Mouse (Mus musculus) liver, adult 2 months (tissue): ENCODE data around the gene Tceal8. TPM values are rescaled to one million over a fixed set of nuclear protein-coding genes. Genes with fewer than 3 reads are reported as not detected.

ENCODE experiments used
- DNase-seq: peaks from one replicate; pipeline ENCODE4 v3.0.0-alpha.2; 2011; ENCODE audit warnings: low read depth, low spot score; ENCODE audit errors: extremely low read depth
- H3K27ac ChIP-seq: fragments of 200-500 bp; replicated peaks from 2 replicates; pipeline ENCODE4 v1.5.1; 2012; ENCODE audit warnings: low read depth, mild to moderate bottlenecking, control low read depth, inconsistent platforms, low read length; ENCODE audit not compliant: insufficient read depth
- H3K27me3 ChIP-seq: fragments of 200-500 bp; 2 replicates; pipeline ENCODE4 v1.6.1; 2012; ENCODE audit warnings: mild to moderate bottlenecking, moderate library complexity, low read length, inconsistent platforms; ENCODE audit not compliant: control insufficient read depth, insufficient read depth
- H3K36me3 ChIP-seq: fragments of 200-500 bp; 2 replicates; pipeline ENCODE4 v1.6.1; 2012; ENCODE audit warnings: low read length, inconsistent platforms; ENCODE audit not compliant: control insufficient read depth, insufficient read depth
- H3K4me1 ChIP-seq: fragments of 200-500 bp; 2 replicates; pipeline ENCODE4 v1.6.1; 2011; ENCODE audit warnings: low read length; ENCODE audit not compliant: control insufficient read depth, insufficient read depth
- H3K4me3 ChIP-seq: fragments of 200-500 bp; 2 replicates; pipeline ENCODE4 v1.5.1; 2011; ENCODE audit warnings: low read depth, mild to moderate bottlenecking, control low read depth, low read length, moderate library complexity; ENCODE audit not compliant: insufficient read depth
- H3K79me2 ChIP-seq: fragments of 200-500 bp; 2 replicates; pipeline ENCODE4 v1.6.1; 2012; ENCODE audit warnings: inconsistent platforms, mild to moderate bottlenecking, low read length, moderate library complexity; ENCODE audit not compliant: control insufficient read depth, insufficient read depth
- H3K9ac ChIP-seq: fragments of 200-500 bp; 2 replicates; pipeline ENCODE4 v1.6.1; 2012; ENCODE audit warnings: low read depth, mild to moderate bottlenecking, control low read depth, inconsistent platforms, low read length
- CTCF ChIP-seq: fragments of 200-500 bp; IDR thresholded peaks from 2 replicates; pipeline ENCODE4 v1.5.1; 2011; ENCODE audit warnings: low read depth, low read length, control low read depth
- POLR2A ChIP-seq: fragments of 200-500 bp; IDR thresholded peaks from 2 replicates; pipeline ENCODE4 v1.6.1; 2011; ENCODE audit warnings: low read length, control low read depth; ENCODE audit not compliant: insufficient read depth; ENCODE audit errors: extremely low read depth
- WGBS: fragments of 180-500 bp; shearing (Covaris S2); methylation state at CpG from one replicate; pipeline ENCODE4 v1.1.7; 2018; 5-methylcytosine and 5-hydroxymethylcytosine counted together
- polyA plus RNA-seq: library from polyadenylated mRNA; depleted of rRNA; stranded (reverse); fragments of >200 nt; gene quantifications from 2 replicates; pipeline ENCODE4 v1.2.3, GENCODE M21; 2012
- total RNA-seq: library from RNA; depleted of rRNA; stranded (reverse); fragments of >200 nt; gene quantifications from 2 replicates; pipeline ENCODE4 v1.2.3, GENCODE M21; 2014

The Tceal8 gene
- total and polyA plus RNA-seq, 2 experiments, result 3.1 to 31.2 TPM

- DNase-seq, result no peak
- Histone ChIP-seq H3K27me3 (no peaks in the 10 kb centered on the region), H3K4me1 (peaks cover 4% of the 10 kb centered on the region; the same call in 1 of the 2 replicates), H3K36me3 (no peaks in the 10 kb centered on the region), H3K79me2 (no peaks in the 10 kb centered on the region), H3K27ac (no peak overlapping the region), H3K4me3 (no peak overlapping the region), H3K9ac (no peak overlapping the region)
- TF ChIP-seq POLR2A, result no peak
- no peak for TF ChIP-seq CTCF
- 7% methylated on average over 7 of the region's 7 CpGs for WGBS
Observed at GRCm38 (mm10) chrX:136203257-136203656, 31.1 kb upstream of the Tceal8 start.

GRCm38 (mm10) chrX:136196873-136197272 lies 24.7 kb upstream of the Tceal8 start:
- Histone ChIP-seq H3K27ac (no peak overlapping the region), H3K79me2 (no peaks in the 10 kb centered on the region), H3K4me1 (no peaks in the 10 kb centered on the region), H3K27me3 (no peaks in the 10 kb centered on the region), H3K36me3 (no peaks in the 10 kb centered on the region), H3K4me3 (no peak overlapping the region), H3K9ac (no peak overlapping the region)
- TF ChIP-seq POLR2A (no peak), CTCF (peak; percentile 24; the same call in 1 of the 2 replicates)
- WGBS, result 89% methylated on average over 1 of the region's 1 CpGs
- peak; percentile 4 for DNase-seq

- no peak for DNase-seq
- no peak for TF ChIP-seq CTCF
- no peak for TF ChIP-seq POLR2A
- 85% methylated on average over 16 of the region's 16 CpGs for WGBS
- no peak overlapping the region for H3K9ac ChIP-seq
- no peaks in the 10 kb centered on the region for H3K36me3 ChIP-seq
- no peaks in the 10 kb centered on the region for H3K79me2 ChIP-seq
- no peaks in the 10 kb centered on the region for H3K4me1 ChIP-seq
- H3K4me3 ChIP-seq, result no peak overlapping the region
- no peak overlapping the region for H3K27ac ChIP-seq
- no peaks in the 10 kb centered on the region for H3K27me3 ChIP-seq
Observed at GRCm38 (mm10) chrX:136195193-136195944, 23.2 kb upstream of the Tceal8 start.

- no peak overlapping the region for H3K9ac ChIP-seq
- WGBS, result 22% methylated on average over 1 of the region's 1 CpGs
- peak; percentile 68 for DNase-seq
- no peak overlapping the region for H3K4me3 ChIP-seq
- H3K4me1 ChIP-seq, result no peaks in the 10 kb centered on the region
- TF ChIP-seq POLR2A, result no peak
- no peak for TF ChIP-seq CTCF
- H3K79me2 ChIP-seq, result no peaks in the 10 kb centered on the region
- H3K36me3 ChIP-seq, result no peaks in the 10 kb centered on the region
- no peaks in the 10 kb centered on the region for H3K27me3 ChIP-seq
- no peak overlapping the region for H3K27ac ChIP-seq
Observed at GRCm38 (mm10) chrX:136183107-136183506, 11.0 kb upstream of the Tceal8 start.

- Histone ChIP-seq H3K79me2 (no peaks in the 10 kb centered on the region), H3K36me3 (no peaks in the 10 kb centered on the region), H3K27me3 (no peaks in the 10 kb centered on the region), H3K4me3 (no peak overlapping the region), H3K4me1 (no peaks in the 10 kb centered on the region), H3K9ac (no peak overlapping the region), H3K27ac (no peak overlapping the region)
- 58% methylated on average over 10 of the region's 11 CpGs for WGBS
- DNase-seq, result no peak
- TF ChIP-seq POLR2A, result no peak
- no peak for TF ChIP-seq CTCF
Observed at GRCm38 (mm10) chrX:136180897-136181553, 8.9 kb upstream of the Tceal8 start.

- Histone ChIP-seq H3K36me3 (no peaks in the 10 kb centered on the region), H3K27ac (no peak overlapping the region), H3K79me2 (no peaks in the 10 kb centered on the region), H3K9ac (no peak overlapping the region), H3K4me1 (no peaks in the 10 kb centered on the region), H3K27me3 (no peaks in the 10 kb centered on the region), H3K4me3 (peak overlapping the region; percentile 67; the same call in 1 of the 2 replicates)
- DNase-seq, result peak; percentile 10
- 6% methylated on average over 10 of the region's 10 CpGs for WGBS
- no peak for TF ChIP-seq POLR2A
- no peak for TF ChIP-seq CTCF
Observed at GRCm38 (mm10) chrX:136172786-136173185, 644 bp upstream of the Tceal8 start.
